Mouse (Mus musculus): ENCODE results near the gene Adnp.

- no peak for TF ChIP-seq MAFK (IDR thresholded peaks at IDR 0.05; ENCODE audit: insufficient read depth, low read depth, low read length)
- no peak for TF ChIP-seq HCFC1 (IDR thresholded peaks at IDR 0.05; ENCODE audit: borderline replicate concordance, insufficient read depth, low read length)
Observed at GRCm38 (mm10) chr2:168195721-168196120, 11.2 kb downstream of the Adnp start.
